Mouse (Mus musculus) cortical plate, adult 2 months (tissue): ENCODE data around the gene Tubgcp3. TPM values are rescaled to one million over a fixed set of nuclear protein-coding genes. Genes with fewer than 3 reads are reported as not detected.
A peak's percentile ranks its signal among the peaks of the same experiment; 100 is the strongest.

Experiments used
- H3K27ac ChIP-seq: fragments of 200-500 bp; 2 replicates; pipeline ENCODE4 v1.5.1; 2012; ENCODE audit warnings: low read length, control low read depth, inconsistent platforms; ENCODE audit not compliant: insufficient read depth
- H3K4me1 ChIP-seq: fragments of 200-500 bp; 2 replicates; pipeline ENCODE4 v1.6.1; 2011; ENCODE audit warnings: low read length; ENCODE audit not compliant: control insufficient read depth, insufficient read depth
- H3K4me3 ChIP-seq: fragments of 200-500 bp; 2 replicates; pipeline ENCODE4 v1.5.1; 2011; ENCODE audit warnings: mild to moderate bottlenecking, low read length, control low read depth; ENCODE audit not compliant: insufficient read depth
- CTCF ChIP-seq: fragments of 200-500 bp; IDR thresholded peaks from 2 replicates; pipeline ENCODE4 v1.5.1; 2011; ENCODE audit warnings: mild to moderate bottlenecking, control low read depth, low read length; ENCODE audit not compliant: insufficient read depth; ENCODE audit errors: extremely low read depth
- POLR2A ChIP-seq: fragments of 200-500 bp; IDR thresholded peaks from 2 replicates; pipeline ENCODE4 v1.6.1; 2011; ENCODE audit warnings: mild to moderate bottlenecking, low read length, control low read depth; ENCODE audit not compliant: insufficient read depth; ENCODE audit errors: extremely low read depth
- polyA plus RNA-seq: library from polyadenylated mRNA; depleted of rRNA; stranded (reverse); fragments of >200 nt; gene quantifications from 2 replicates; pipeline ENCODE4 v1.2.3, GENCODE M21; 2012; rRNA removed

Gene Tubgcp3
- polyA plus RNA-seq, 1 experiment: 52.7 TPM

GRCm38 (mm10) chr8:12564307-12564706 is 107.7 kb downstream of the Tubgcp3 start:
- Histone ChIP-seq H3K27ac (no peak overlapping the region), H3K4me3 (no peak overlapping the region), H3K4me1 (no peaks in the 10 kb centered on the region)
- TF ChIP-seq POLR2A: no peak
- TF ChIP-seq CTCF: peak; percentile 99

Other genes starting within 250 kb of the Tubgcp3 start
- gene Spaca7, start 99.2 kb downstream of the Tubgcp3 start, polyA plus RNA-seq: not detected in 2 replicates
- 40.1 and 44.3 TPM in 2 replicates for gene Atp11a, start 84.8 kb upstream of the Tubgcp3 start, polyA plus RNA-seq
- 144 and 148 TPM in 2 replicates for gene Mcf2l, start 201.6 kb upstream of the Tubgcp3 start, polyA plus RNA-seq